Mouse (Mus musculus) CD4-positive, CD25-positive, alpha-beta regulatory T cell, adult 9 weeks (primary cell): ENCODE measurements around the gene Rock2. TPM values are rescaled to one million over a fixed set of nuclear protein-coding genes. Genes with fewer than 3 reads are reported as not detected.

Experiments used
- polyA plus RNA-seq: library from polyadenylated mRNA; unstranded; fragments of 100-300 nt; shearing (Covaris generic); gene quantifications from one replicate; pipeline ENCODE4 v1.2.1, GENCODE M21; 2017

Rock2 gene
- 9.1 TPM for polyA plus RNA-seq

GRCm38 (mm10) chr12:16894396-16895220, at the start of gene Rock2:
TSS of gene Rock2 (plus strand) at chr12:16894895.

GRCm38 (mm10) chr12:16999739-17000497, 105.2 kb downstream of the Rock2 start, which contains the start of gene Pqlc3:
TSS of gene Pqlc3 (minus strand) at chr12:17000408.

GRCm38 (mm10) chr12:17011100-17011870, 116.6 kb downstream of the Rock2 start, which contains the start of gene 2410004P03Rik:
TSS of gene 2410004P03Rik (minus strand) at chr12:17011727.

Other genes with a start within 250 kb of the Rock2 start
- gene Ntsr2, start 241.5 kb upstream of the Rock2 start, polyA plus RNA-seq: not detected
- 0.12 TPM for gene Greb1, start 94.0 kb upstream of the Rock2 start, polyA plus RNA-seq
- 2.4 TPM for gene E2f6, start 83.9 kb upstream of the Rock2 start, polyA plus RNA-seq
- 56.4 TPM for gene Pqlc3, start 105.5 kb downstream of the Rock2 start, polyA plus RNA-seq
- gene 2410004P03Rik, start 116.8 kb downstream of the Rock2 start, polyA plus RNA-seq: 2.0 TPM